Mouse (Mus musculus) forebrain, embryonic 14.5 days (tissue): ENCODE data around the gene Rab6a. TPM values are rescaled to one million over a fixed set of nuclear protein-coding genes. Genes with fewer than 3 reads are reported as not detected.

ENCODE experiments used
- ATAC-seq: fragments of 200-750 bp; cut with Nextera tagmentation; 2 replicates; pipeline ENCODE4 v1.8.0; 2017; ENCODE audit warnings: mild to moderate bottlenecking, moderate library complexity
- DNase-seq: peaks from one replicate; pipeline ENCODE4 v3.0.0-alpha.2; 2015; ENCODE audit warnings: low spot score
- H3K27ac ChIP-seq: fragments of 300-500 bp; sonication (generic); 2 replicates; pipeline ENCODE4 v1.5.1; 2014; ENCODE audit warnings: low read depth, mild to moderate bottlenecking, control low read depth, low read length, moderate library complexity
- H3K27me3 ChIP-seq: fragments of 300-500 bp; sonication (generic); replicated peaks from 2 replicates; pipeline ENCODE4 v1.6.1; 2014; ENCODE audit warnings: low read length, control low read depth, mixed read lengths; ENCODE audit not compliant: control insufficient read depth, insufficient read depth
- H3K36me3 ChIP-seq: fragments of 300-500 bp; sonication (generic); 2 replicates; pipeline ENCODE4 v1.6.1; 2014; ENCODE audit warnings: low read length, control low read depth; ENCODE audit not compliant: control insufficient read depth, insufficient read depth
- H3K4me1 ChIP-seq: fragments of 300-500 bp; sonication (generic); 2 replicates; pipeline ENCODE4 v1.6.1; 2014; ENCODE audit warnings: antibody characterized with exemption, low read length, control low read depth; ENCODE audit not compliant: control insufficient read depth, insufficient read depth
- H3K4me2 ChIP-seq: fragments of 300-500 bp; sonication (generic); 2 replicates; pipeline ENCODE4 v1.6.1; 2014; ENCODE audit warnings: mild to moderate bottlenecking, control low read depth, low read length
- H3K4me3 ChIP-seq: fragments of 300-500 bp; sonication (generic); 2 replicates; pipeline ENCODE4 v1.5.1; 2014; ENCODE audit warnings: low read depth, low read length, control low read depth
- H3K9ac ChIP-seq: fragments of 300-500 bp; sonication (generic); 2 replicates; pipeline ENCODE4 v1.6.1; 2014; ENCODE audit warnings: mild to moderate bottlenecking, low read length, control low read depth, moderate library complexity
- H3K9me3 ChIP-seq: fragments of 300-500 bp; sonication (generic); replicated peaks from 2 replicates; pipeline ENCODE4 v1.6.1; 2016; ENCODE audit warnings: low read length, control low read depth, mixed read lengths; ENCODE audit not compliant: control insufficient read depth
- WGBS: fragments of 180-500 bp; shearing (Covaris S2); extraction: QIAGEN DNeasy Blood & Tissue Kit; methylation state at CpG from one replicate; pipeline ENCODE4 v1.1.7; 2014; 5-methylcytosine and 5-hydroxymethylcytosine counted together
- polyA plus RNA-seq: library from polyadenylated mRNA; unstranded; fragments of >200 nt; fragmentation: Nextera tagmentation; extraction: Ambion mirVana; gene quantifications from 2 replicates; pipeline ENCODE4 v1.2.1, GENCODE M21; 2014

Gene Rab6a
- polyA plus RNA-seq, 1 experiment from 2014 or later, result 188 TPM

DNA sequence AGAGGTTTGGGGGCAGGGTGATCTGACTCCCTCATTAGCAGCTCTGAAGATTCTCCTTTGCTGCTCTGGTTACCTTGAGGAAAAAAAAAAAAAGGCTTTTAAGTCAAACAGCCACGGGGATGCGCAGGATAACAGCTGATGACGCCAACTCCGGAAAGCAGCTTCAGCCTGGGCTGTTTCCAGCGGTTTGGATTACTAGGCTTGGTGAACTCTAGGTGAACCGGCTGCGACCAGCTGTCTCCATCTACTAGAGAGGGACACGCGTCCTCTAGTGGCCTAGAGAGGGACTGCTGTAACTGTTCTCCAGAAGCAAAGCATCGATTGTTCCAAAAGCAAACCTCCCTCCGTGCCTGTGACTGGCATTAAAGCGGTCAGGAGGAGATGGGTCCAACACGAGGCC is 56.0 kb downstream of the Rab6a start:
- 0 out of 2 replicates have a peak overlapping the region, but pooled peaks have one; percentile 4 for H3K9ac ChIP-seq
- no peaks in the 10 kb centered on the region for H3K9me3 ChIP-seq
- WGBS, result 2% methylated on average over 13 of the region's 13 CpGs
- DNase-seq, result peak; percentile 95
- H3K4me3 ChIP-seq, result no peak overlapping the region
- H3K36me3 ChIP-seq, result no peaks in the 10 kb centered on the region
- peak overlapping the region; percentile 36 for H3K4me2 ChIP-seq
- H3K27ac ChIP-seq, result no peak overlapping the region
- peak; percentile 84 for ATAC-seq
- H3K27me3 ChIP-seq, result no peaks in the 10 kb centered on the region
- H3K4me1 ChIP-seq, result peaks cover 6% of the 10 kb centered on the region; the same call in 1 of the 2 replicates

DNA sequence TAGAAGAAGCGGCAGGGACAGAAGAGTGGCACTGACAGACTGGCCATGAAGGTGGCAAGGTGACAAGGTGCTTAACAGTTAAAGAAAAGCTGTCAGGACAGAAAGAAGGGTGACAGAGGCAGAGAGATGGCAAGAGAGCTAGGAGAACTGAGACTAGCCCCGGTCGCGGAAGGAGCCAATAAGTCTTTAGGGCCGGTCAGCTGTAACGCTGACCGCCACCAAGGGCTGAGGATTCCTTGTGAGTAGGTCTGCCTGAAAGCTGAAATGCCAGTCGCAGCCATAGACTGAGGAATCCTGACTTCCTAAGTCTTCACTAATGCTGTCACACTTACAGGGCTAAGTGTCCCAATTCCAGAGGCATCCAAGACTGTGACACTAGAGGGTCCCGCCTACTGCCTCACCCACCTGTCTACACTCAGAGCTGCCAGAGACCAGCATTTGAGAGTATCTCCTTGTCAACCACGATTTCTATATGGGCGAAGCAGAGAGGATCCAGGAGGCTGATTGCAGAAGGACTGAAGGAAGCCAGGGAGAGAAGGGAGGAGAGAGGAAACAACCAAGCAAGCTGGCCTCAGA is 56.6 kb downstream of the Rab6a start:
- H3K9me3 ChIP-seq, result no peaks in the 10 kb centered on the region
- H3K4me3 ChIP-seq, result no peak overlapping the region
- 67% methylated on average over 11 of the region's 11 CpGs for WGBS
- H3K4me2 ChIP-seq, result peak overlapping the region; percentile 36; the same call in 1 of the 2 replicates
- DNase-seq, result no peak
- peaks cover 6% of the 10 kb centered on the region; the same call in 1 of the 2 replicates for H3K4me1 ChIP-seq
- H3K27me3 ChIP-seq, result no peaks in the 10 kb centered on the region
- H3K9ac ChIP-seq, result 0 out of 2 replicates have a peak overlapping the region, but pooled peaks have one; percentile 4
- ATAC-seq, result no peak
- H3K36me3 ChIP-seq, result no peaks in the 10 kb centered on the region
- no peak overlapping the region for H3K27ac ChIP-seq

DNA sequence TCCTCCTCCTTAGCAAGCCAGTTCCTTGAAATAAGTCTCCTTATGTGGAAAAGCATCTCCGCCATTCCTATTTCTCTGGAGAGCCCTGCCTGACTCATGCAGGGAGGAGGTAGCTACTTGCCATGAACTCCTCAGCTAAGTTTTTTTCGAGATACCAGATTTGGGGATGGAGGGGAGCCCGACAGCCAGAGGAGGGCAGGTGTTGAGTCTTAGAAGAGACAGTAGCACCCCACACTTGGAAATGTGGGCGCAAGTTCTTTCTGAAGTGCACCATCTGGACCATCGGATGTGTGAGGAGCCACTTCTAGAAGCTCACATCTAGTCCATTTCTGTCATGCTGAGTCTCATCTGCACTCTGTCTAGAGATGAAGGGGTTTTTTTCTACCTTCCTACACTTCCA is 63.4 kb downstream of the Rab6a start:
- no peak overlapping the region for H3K9ac ChIP-seq
- H3K9me3 ChIP-seq, result no peaks in the 10 kb centered on the region
- H3K27ac ChIP-seq, result no peak overlapping the region
- no peaks in the 10 kb centered on the region for H3K27me3 ChIP-seq
- H3K36me3 ChIP-seq, result no peaks in the 10 kb centered on the region
- DNase-seq (no peak), ATAC-seq (no peak)
- WGBS, result 87% methylated on average over 5 of the region's 5 CpGs
- H3K4me3 ChIP-seq, result no peak overlapping the region
- no peaks in the 10 kb centered on the region for H3K4me1 ChIP-seq
- H3K4me2 ChIP-seq, result no peak overlapping the region

GRCm38 (mm10) chr7:100673452-100673851 is 66.2 kb downstream of the Rab6a start:
- H3K4me1 ChIP-seq, result no peaks in the 10 kb centered on the region
- no peaks in the 10 kb centered on the region for H3K36me3 ChIP-seq
- H3K27me3 ChIP-seq, result no peaks in the 10 kb centered on the region
- no peak overlapping the region for H3K9ac ChIP-seq
- no peaks in the 10 kb centered on the region for H3K9me3 ChIP-seq
- 72% methylated on average over 7 of the region's 7 CpGs for WGBS
- H3K27ac ChIP-seq, result no peak overlapping the region
- no peak overlapping the region for H3K4me3 ChIP-seq
- ATAC-seq (no peak), DNase-seq (no peak)
- H3K4me2 ChIP-seq, result no peak overlapping the region

DNA sequence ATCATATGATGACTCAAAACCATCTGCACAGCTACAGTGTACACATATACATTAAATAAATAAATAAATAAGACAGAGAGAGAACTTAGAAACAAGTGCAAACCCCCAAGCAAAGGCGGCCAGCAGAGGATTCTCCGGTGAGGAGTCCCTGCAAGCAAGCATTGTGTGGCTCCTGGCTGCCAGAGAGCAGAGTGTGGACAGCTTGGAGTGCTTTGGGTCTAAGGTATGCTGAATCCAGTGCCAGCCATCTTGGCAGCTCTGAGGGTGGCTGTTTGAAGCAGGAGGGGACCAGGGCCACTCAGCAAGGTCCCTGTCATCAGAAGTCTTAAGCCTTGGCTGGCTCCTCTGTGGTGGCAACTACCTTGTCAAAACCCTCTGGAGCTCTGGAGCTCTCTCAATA is 67.7 kb downstream of the Rab6a start:
- Histone ChIP-seq H3K9me3 (no peaks in the 10 kb centered on the region), H3K27me3 (no peaks in the 10 kb centered on the region), H3K27ac (no peak overlapping the region), H3K9ac (no peak overlapping the region), H3K4me1 (no peaks in the 10 kb centered on the region), H3K36me3 (no peaks in the 10 kb centered on the region), H3K4me3 (no peak overlapping the region), H3K4me2 (no peak overlapping the region)
- DNase-seq, result no peak
- WGBS, result 96% methylated on average over 2 of the region's 2 CpGs
- no peak for ATAC-seq

- no peaks in the 10 kb centered on the region for H3K9me3 ChIP-seq
- H3K4me3 ChIP-seq, result no peak overlapping the region
- ATAC-seq, result no peak
- no peaks in the 10 kb centered on the region for H3K4me1 ChIP-seq
- H3K36me3 ChIP-seq, result no peaks in the 10 kb centered on the region
- H3K27me3 ChIP-seq, result no peaks in the 10 kb centered on the region
- no peak overlapping the region for H3K27ac ChIP-seq
- H3K4me2 ChIP-seq, result no peak overlapping the region
- DNase-seq, result no peak
- 84% methylated on average over 5 of the region's 5 CpGs for WGBS
- no peak overlapping the region for H3K9ac ChIP-seq
Observed at GRCm38 (mm10) chr7:100678052-100678451, 70.8 kb downstream of the Rab6a start.

GRCm38 (mm10) chr7:100678948-100679880 is 72.0 kb downstream of the Rab6a start:
- ATAC-seq (no peak), DNase-seq (no peak)
- H3K9ac ChIP-seq, result no peak overlapping the region
- no peak overlapping the region for H3K4me2 ChIP-seq
- no peaks in the 10 kb centered on the region for H3K36me3 ChIP-seq
- no peak overlapping the region for H3K4me3 ChIP-seq
- WGBS, result 65% methylated on average over 15 of the region's 15 CpGs
- no peaks in the 10 kb centered on the region for H3K9me3 ChIP-seq
- no peaks in the 10 kb centered on the region for H3K27me3 ChIP-seq
- H3K4me1 ChIP-seq, result no peaks in the 10 kb centered on the region
- no peak overlapping the region for H3K27ac ChIP-seq

DNA sequence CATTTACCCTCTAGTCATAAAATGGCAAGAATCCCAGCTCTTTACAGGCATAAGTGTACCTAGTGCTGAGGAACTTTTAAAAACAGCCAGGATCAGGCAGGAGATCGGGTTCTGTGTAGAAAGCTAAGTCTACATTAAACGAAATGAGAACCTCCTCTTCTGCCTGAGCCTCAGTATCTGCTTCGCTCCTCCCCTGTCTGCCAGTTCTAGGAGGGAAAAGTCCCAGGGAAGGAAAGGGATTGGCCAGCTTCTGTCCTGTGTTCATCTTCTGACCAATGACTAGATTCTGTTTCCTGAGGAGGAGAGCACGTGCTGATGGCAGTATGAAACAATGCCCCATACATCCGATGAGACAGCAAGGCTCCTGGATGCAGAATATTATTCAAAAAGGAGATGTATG is 73.9 kb downstream of the Rab6a start:
- no peak overlapping the region for H3K9ac ChIP-seq
- WGBS, result 55% methylated on average over 5 of the region's 5 CpGs
- no peaks in the 10 kb centered on the region for H3K9me3 ChIP-seq
- ATAC-seq, result no peak
- H3K4me1 ChIP-seq, result no peaks in the 10 kb centered on the region
- no peak overlapping the region for H3K27ac ChIP-seq
- no peak for DNase-seq
- H3K4me2 ChIP-seq, result no peak overlapping the region
- H3K4me3 ChIP-seq, result no peak overlapping the region
- no peaks in the 10 kb centered on the region for H3K27me3 ChIP-seq
- H3K36me3 ChIP-seq, result no peaks in the 10 kb centered on the region

- DNase-seq (peak; percentile 56), ATAC-seq (no peak)
- H3K4me1 ChIP-seq, result no peaks in the 10 kb centered on the region
- H3K4me3 ChIP-seq, result no peak overlapping the region
- no peaks in the 10 kb centered on the region for H3K27me3 ChIP-seq
- 38% methylated on average over 1 of the region's 1 CpGs for WGBS
- H3K36me3 ChIP-seq, result no peaks in the 10 kb centered on the region
- H3K9me3 ChIP-seq, result no peaks in the 10 kb centered on the region
- H3K4me2 ChIP-seq, result no peak overlapping the region
- H3K27ac ChIP-seq, result no peak overlapping the region
- H3K9ac ChIP-seq, result no peak overlapping the region
Observed at GRCm38 (mm10) chr7:100683241-100683640, 76.0 kb downstream of the Rab6a start.
